Mouse (Mus musculus): ENCODE data around the gene Gm4450.
"Not testable (repeated sequence)": the region's sequence is repeated elsewhere in the genome, so short reads cannot be mapped to it uniquely, and the experiment has no call there.

DNA sequence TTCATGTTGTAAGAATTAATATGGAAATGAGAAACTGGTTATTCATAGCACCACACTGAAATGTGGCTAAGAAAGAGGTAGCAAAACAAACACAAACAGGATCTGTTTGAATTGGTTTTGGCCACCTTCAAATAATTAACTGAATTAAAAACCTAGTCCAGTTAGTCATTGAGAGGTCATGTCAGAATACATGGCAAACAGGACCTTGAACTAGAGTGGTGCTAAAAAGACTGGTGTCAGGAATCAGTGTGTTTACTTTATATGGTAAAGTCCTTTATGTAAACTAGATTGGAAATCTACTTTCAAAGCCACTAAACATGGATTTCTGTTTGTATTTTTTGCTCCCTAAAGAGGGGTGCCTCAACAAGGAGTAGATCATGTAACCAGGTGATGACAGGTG lies 14.6 kb upstream of the Gm4450 start:
- not testable (repeated sequence) for TF ChIP-seq CTCF (IDR thresholded peaks at IDR 0.05; ENCODE audit: low read depth); EP300 (optimal IDR thresholded peaks at IDR 0.05)

All from stomach, postnatal 0 days (tissue).